Mouse (Mus musculus): ENCODE data around the gene Itga7. TPM values are rescaled to one million over a fixed set of nuclear protein-coding genes. Genes with fewer than 3 reads are reported as not detected.
A peak's percentile ranks its signal among the peaks of the same experiment; 100 is the strongest.

The Itga7 gene
- polyA plus RNA-seq, 1 experiment from 2014 or later: 2.1 TPM

GRCm38 (mm10) chr10:128937756-128938390, 4.3 kb downstream of the Itga7 start:
- Histone ChIP-seq H3K36me3 (ENCODE audit: insufficient read depth) (no peaks in the 10 kb centered on the region), H3K27me3 (ENCODE audit: insufficient read depth, low read length) (peaks cover 31% of the 10 kb centered on the region), H3K9me3 (ENCODE audit: low read depth, low read length) (no peaks in the 10 kb centered on the region), H3K4me2 (no peak overlapping the region), H3K27ac (ENCODE audit: low read depth) (no peak overlapping the region), H3K4me3 (ENCODE audit: low read depth, low read length) (no peak overlapping the region), H3K4me1 (ENCODE audit: insufficient read depth) (no peaks in the 10 kb centered on the region), H3K9ac (no peak overlapping the region)
- DNase-seq: no peak
- WGBS: 54% methylated on average over 12 of the region's 12 CpGs
- no peak for TF ChIP-seq CTCF (IDR thresholded peaks at IDR 0.05; ENCODE audit: low read depth)
- ATAC-seq (ENCODE audit: insufficient read depth): no peak

- 73% methylated on average over 9 of the region's 9 CpGs for WGBS
- DNase-seq (no peak), ATAC-seq (ENCODE audit: insufficient read depth) (no peak)
- no peak overlapping the region for H3K4me3 ChIP-seq (ENCODE audit: low read depth, low read length)
- no peak for TF ChIP-seq CTCF (IDR thresholded peaks at IDR 0.05; ENCODE audit: low read depth)
- no peaks in the 10 kb centered on the region for H3K9me3 ChIP-seq (ENCODE audit: low read depth, low read length)
- H3K4me2 ChIP-seq: no peak overlapping the region
- no peak overlapping the region for H3K9ac ChIP-seq
- no peaks in the 10 kb centered on the region for H3K4me1 ChIP-seq (ENCODE audit: insufficient read depth)
- no peak overlapping the region for H3K27ac ChIP-seq (ENCODE audit: low read depth)
- H3K36me3 ChIP-seq (ENCODE audit: insufficient read depth): no peaks in the 10 kb centered on the region
- H3K27me3 ChIP-seq (ENCODE audit: insufficient read depth, low read length): peaks cover 25% of the 10 kb centered on the region
Measured at GRCm38 (mm10) chr10:128938457-128938856, 4.8 kb downstream of the Itga7 start.

- peaks cover 20% of the 10 kb centered on the region for H3K27me3 ChIP-seq (ENCODE audit: insufficient read depth, low read length)
- no peak overlapping the region for H3K27ac ChIP-seq (ENCODE audit: low read depth)
- no peaks in the 10 kb centered on the region for H3K36me3 ChIP-seq (ENCODE audit: insufficient read depth)
- 38% methylated on average over 5 of the region's 5 CpGs for WGBS
- no peaks in the 10 kb centered on the region for H3K9me3 ChIP-seq (ENCODE audit: low read depth, low read length)
- H3K4me2 ChIP-seq: no peak overlapping the region
- DNase-seq: no peak
- H3K4me3 ChIP-seq (ENCODE audit: low read depth, low read length): no peak overlapping the region
- ATAC-seq (ENCODE audit: insufficient read depth): no peak
- H3K9ac ChIP-seq: no peak overlapping the region
- H3K4me1 ChIP-seq (ENCODE audit: insufficient read depth): no peaks in the 10 kb centered on the region
- TF ChIP-seq CTCF (IDR thresholded peaks at IDR 0.05; ENCODE audit: low read depth): no peak
Measured at GRCm38 (mm10) chr10:128938974-128939373, 5.4 kb downstream of the Itga7 start.

GRCm38 (mm10) chr10:128940475-128941061, 7.0 kb downstream of the Itga7 start:
- no peak for TF ChIP-seq CTCF (IDR thresholded peaks at IDR 0.05; ENCODE audit: low read depth)
- Histone ChIP-seq H3K9me3 (ENCODE audit: low read depth, low read length) (no peaks in the 10 kb centered on the region), H3K27me3 (ENCODE audit: insufficient read depth, low read length) (peaks cover 4% of the 10 kb centered on the region; the same call in 1 of the 2 replicates), H3K4me1 (ENCODE audit: insufficient read depth) (no peaks in the 10 kb centered on the region), H3K27ac (ENCODE audit: low read depth) (no peak overlapping the region), H3K9ac (no peak overlapping the region), H3K4me3 (ENCODE audit: low read depth, low read length) (no peak overlapping the region), H3K36me3 (ENCODE audit: insufficient read depth) (no peaks in the 10 kb centered on the region), H3K4me2 (no peak overlapping the region)
- DNase-seq (no peak), ATAC-seq (ENCODE audit: insufficient read depth) (no peak)
- WGBS: 73% methylated on average over 10 of the region's 10 CpGs

GRCm38 (mm10) chr10:128945675-128946074, 12.1 kb downstream of the Itga7 start:
- H3K4me2 ChIP-seq: no peak overlapping the region
- ATAC-seq (ENCODE audit: insufficient read depth) (peak; percentile 22; the same call in 1 of the 2 replicates), DNase-seq (no peak)
- 29% methylated on average over 3 of the region's 3 CpGs for WGBS
- H3K36me3 ChIP-seq (ENCODE audit: insufficient read depth): no peaks in the 10 kb centered on the region
- no peak overlapping the region for H3K9ac ChIP-seq
- no peaks in the 10 kb centered on the region for H3K27me3 ChIP-seq (ENCODE audit: insufficient read depth, low read length)
- no peak overlapping the region for H3K4me3 ChIP-seq (ENCODE audit: low read depth, low read length)
- H3K27ac ChIP-seq (ENCODE audit: low read depth): no peak overlapping the region
- peak; percentile 57 for TF ChIP-seq CTCF (IDR thresholded peaks at IDR 0.05; ENCODE audit: low read depth)
- no peaks in the 10 kb centered on the region for H3K4me1 ChIP-seq (ENCODE audit: insufficient read depth)
- no peaks in the 10 kb centered on the region for H3K9me3 ChIP-seq (ENCODE audit: low read depth, low read length)

GRCm38 (mm10) chr10:128947496-128947895, 13.9 kb downstream of the Itga7 start:
- no peaks in the 10 kb centered on the region for H3K9me3 ChIP-seq (ENCODE audit: low read depth, low read length)
- no peak overlapping the region for H3K27ac ChIP-seq (ENCODE audit: low read depth)
- 85% methylated on average over 4 of the region's 4 CpGs for WGBS
- H3K36me3 ChIP-seq (ENCODE audit: insufficient read depth): no peaks in the 10 kb centered on the region
- H3K4me2 ChIP-seq: no peak overlapping the region
- H3K9ac ChIP-seq: no peak overlapping the region
- DNase-seq: no peak
- TF ChIP-seq CTCF (IDR thresholded peaks at IDR 0.05; ENCODE audit: low read depth): no peak
- no peak for ATAC-seq (ENCODE audit: insufficient read depth)
- no peaks in the 10 kb centered on the region for H3K4me1 ChIP-seq (ENCODE audit: insufficient read depth)
- no peak overlapping the region for H3K4me3 ChIP-seq (ENCODE audit: low read depth, low read length)
- H3K27me3 ChIP-seq (ENCODE audit: insufficient read depth, low read length): no peaks in the 10 kb centered on the region

GRCm38 (mm10) chr10:128950208-128950887, 16.7 kb downstream of the Itga7 start:
- no peaks in the 10 kb centered on the region for H3K36me3 ChIP-seq (ENCODE audit: insufficient read depth)
- H3K4me1 ChIP-seq (ENCODE audit: insufficient read depth): no peaks in the 10 kb centered on the region
- H3K4me2 ChIP-seq: no peak overlapping the region
- no peaks in the 10 kb centered on the region for H3K27me3 ChIP-seq (ENCODE audit: insufficient read depth, low read length)
- WGBS: 47% methylated on average over 16 of the region's 16 CpGs
- no peak overlapping the region for H3K9ac ChIP-seq
- ATAC-seq (ENCODE audit: insufficient read depth): no peak
- no peak overlapping the region for H3K27ac ChIP-seq (ENCODE audit: low read depth)
- no peak for DNase-seq
- H3K9me3 ChIP-seq (ENCODE audit: low read depth, low read length): no peaks in the 10 kb centered on the region
- TF ChIP-seq CTCF (IDR thresholded peaks at IDR 0.05; ENCODE audit: low read depth): no peak
- H3K4me3 ChIP-seq (ENCODE audit: low read depth, low read length): no peak overlapping the region

Measured in lung, embryonic 14.5 days (tissue).